Mouse (Mus musculus) kidney, postnatal 25 days (tissue): Measurements from ENCODE around the gene Lenep.

ENCODE experiments used
- DNase-seq, 2 experiments: peaks; one replicate each; pipeline ENCODE4 v3.0.0; 2021; ENCODE audit warnings: mixed read lengths in 2 of 2

Lenep gene

GRCm38 (mm10) chr3:89419571-89419970 is 17.0 kb upstream of the Lenep start:
- DNase-seq, result peak; percentile 73 to 78

DNA sequence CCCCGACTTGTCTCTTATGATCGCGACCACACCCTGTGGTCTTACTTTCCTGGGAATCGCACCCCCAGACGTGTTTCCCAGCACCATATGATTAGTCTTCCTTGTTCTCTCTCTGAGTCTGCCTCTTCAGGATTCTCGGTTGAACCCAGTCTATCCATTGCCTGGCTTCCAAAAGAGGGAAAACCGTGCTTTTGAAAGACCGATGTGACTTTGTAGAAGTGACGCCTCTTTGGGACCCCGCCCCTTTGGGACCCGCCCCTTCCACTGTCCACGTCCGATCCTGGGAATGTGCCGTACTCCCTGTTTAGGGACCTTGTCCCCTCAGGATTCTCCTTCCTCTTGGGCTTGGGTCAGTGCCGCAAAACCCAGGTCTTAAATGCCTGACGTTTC is 16.3 kb upstream of the Lenep start:
- peak; percentile 90 to 92 for DNase-seq

- peak; percentile 95 to 99 for DNase-seq
These were observed 15.7 kb upstream of the Lenep start, which contains the start of the genes Cks1b and Shc1 for GRCm38 (mm10) chr3:89418170-89418860. Gene Cks1b, minus strand, starts transcription at chr3:89418383. Gene Shc1, plus strand, starts transcription at chr3:89418443.

DNA sequence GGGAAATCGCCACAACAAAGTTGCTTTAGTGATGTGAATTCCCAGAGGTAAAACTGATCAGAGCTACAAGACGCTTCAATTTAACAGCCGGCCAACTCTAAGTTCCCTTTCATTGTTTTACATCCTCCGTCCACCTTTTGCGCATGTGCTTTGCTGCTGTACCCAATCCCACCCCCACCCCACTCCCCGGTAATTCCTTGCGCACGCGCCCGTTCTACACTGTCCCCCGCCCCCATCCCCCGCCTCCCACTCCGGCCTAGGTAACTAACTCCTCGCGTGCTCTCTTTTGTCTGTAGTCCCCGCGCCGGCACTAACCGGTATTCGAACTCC is 15.2 kb upstream of the Lenep start:
- no peak for DNase-seq

- no peak for DNase-seq
These were observed 14.5 kb upstream of the Lenep start for GRCm38 (mm10) chr3:89417131-89417530.

DNA sequence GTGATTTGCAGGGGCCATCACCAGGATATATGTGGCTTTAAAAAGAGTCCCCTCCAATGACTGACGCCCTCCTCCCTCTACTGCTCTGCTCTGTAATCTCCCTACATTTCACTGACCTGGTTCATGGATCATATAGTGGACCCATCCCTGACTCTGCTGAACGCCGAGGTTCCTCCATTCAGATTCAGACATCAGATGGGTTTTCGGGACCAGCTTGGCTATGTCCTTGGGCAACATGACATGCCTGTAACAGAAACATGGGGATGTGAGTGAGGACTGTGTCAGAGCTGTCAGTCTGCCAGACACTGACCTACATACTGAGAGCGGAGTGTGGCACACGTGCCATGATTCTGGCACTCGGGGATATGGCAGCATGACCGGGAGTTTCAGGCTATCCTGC is 13.6 kb upstream of the Lenep start:
- DNase-seq, result no peak

GRCm38 (mm10) chr3:89411490-89412393 is 9.1 kb upstream of the Lenep start, which contains the start of gene Flad1:
Gene Flad1, minus strand, starts transcription at chr3:89411870.
- peak; percentile 98 to 99 for DNase-seq

DNA sequence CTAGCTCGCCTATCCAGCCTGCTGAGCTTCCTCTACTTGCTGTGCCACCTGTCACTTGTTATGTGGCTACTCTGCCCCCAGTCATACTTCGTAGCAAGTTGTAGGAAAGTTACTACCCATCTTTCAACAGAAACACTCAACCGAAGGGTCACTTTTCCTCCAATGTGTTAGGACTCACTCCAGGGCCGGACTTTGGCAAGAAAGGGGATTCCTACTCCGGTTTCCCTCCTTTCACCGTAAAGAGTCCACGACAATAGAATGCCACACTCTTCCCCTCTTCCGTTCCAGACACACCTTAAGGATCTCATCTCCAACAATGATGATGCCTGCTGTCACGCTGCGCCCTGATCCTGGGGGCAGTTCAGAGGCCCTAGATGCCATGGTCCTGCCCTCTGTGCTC is 8.3 kb upstream of the Lenep start:
- DNase-seq, result no peak

DNA sequence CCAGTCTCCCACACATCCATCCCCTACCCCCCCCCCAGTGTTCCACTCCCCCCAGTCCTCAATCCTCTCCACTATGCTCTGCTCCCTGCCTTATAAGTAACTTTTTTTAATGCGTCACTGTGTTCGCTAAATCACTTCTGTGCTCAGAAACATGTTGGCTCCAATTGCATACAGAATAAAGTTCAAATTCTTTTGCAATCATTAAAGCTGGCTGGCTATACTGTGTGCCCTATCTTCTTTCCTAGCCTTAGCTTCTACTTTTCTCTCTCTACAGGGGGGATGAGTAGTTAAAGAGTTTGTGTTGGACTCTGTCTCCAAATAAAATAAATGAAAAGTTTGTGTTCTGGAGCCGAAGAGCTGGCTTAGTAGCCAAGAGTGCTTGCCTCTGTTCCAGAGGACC is 7.1 kb upstream of the Lenep start:
- no peak for DNase-seq

- no peak for DNase-seq
These were observed 5.9 kb upstream of the Lenep start for GRCm38 (mm10) chr3:89408448-89408847.

DNA sequence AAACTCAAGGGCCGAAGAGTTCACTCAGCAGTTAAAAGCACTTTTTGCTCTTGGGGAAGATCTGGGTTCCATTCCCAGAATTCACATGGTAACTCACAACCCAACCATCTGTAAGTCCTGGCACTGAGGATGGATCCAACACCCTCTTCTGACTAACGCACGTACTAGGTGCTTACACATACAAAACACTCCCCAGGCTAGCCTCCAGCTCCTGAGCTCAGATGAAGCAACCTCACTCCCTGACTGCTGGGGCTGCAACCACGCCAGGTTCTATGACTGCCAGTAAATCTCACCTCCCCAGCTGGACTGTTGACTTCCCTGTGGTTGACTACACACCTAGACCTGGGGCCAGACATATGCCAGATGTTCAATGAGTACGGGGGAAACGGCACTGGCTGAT is 4.3 kb upstream of the Lenep start:
- no peak for DNase-seq

- no peak for DNase-seq
These were observed 1.3 kb downstream of the Lenep start for GRCm38 (mm10) chr3:89401329-89401728.

- DNase-seq, result no peak
These were observed 6.0 kb downstream of the Lenep start for GRCm38 (mm10) chr3:89396654-89397005.

GRCm38 (mm10) chr3:89395806-89396653 is 6.6 kb downstream of the Lenep start:
- DNase-seq, result peak; percentile 81 to 83

GRCm38 (mm10) chr3:89395419-89395805 is 7.2 kb downstream of the Lenep start:
- peak in 1 of 2 experiments; percentile 47 for DNase-seq

DNA sequence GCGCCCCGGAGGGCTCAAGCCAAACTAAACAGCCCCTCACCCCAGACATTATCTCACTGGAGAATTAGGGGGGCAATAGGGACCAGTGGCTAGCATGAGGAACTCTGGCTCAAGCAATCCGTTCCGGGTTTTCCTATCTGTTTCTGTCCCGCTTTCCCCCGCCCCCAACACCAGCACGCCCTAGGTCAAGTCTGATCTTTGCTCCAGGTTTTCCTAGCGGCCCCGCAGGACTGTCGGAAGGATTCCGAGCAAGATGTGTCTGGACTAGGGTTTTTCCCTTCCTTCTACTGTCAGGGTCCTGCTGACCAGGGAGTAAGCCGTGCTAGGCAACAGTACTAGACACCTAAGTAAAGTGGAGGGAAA is 7.7 kb downstream of the Lenep start:
- DNase-seq, result peak; percentile 93 to 96

- peak; percentile 90 to 97 for DNase-seq
These were observed 8.3 kb downstream of the Lenep start, which contains the start of gene Zbtb7b for GRCm38 (mm10) chr3:89394006-89394893. Gene Zbtb7b, minus strand, starts transcription at chr3:89394776.

DNA sequence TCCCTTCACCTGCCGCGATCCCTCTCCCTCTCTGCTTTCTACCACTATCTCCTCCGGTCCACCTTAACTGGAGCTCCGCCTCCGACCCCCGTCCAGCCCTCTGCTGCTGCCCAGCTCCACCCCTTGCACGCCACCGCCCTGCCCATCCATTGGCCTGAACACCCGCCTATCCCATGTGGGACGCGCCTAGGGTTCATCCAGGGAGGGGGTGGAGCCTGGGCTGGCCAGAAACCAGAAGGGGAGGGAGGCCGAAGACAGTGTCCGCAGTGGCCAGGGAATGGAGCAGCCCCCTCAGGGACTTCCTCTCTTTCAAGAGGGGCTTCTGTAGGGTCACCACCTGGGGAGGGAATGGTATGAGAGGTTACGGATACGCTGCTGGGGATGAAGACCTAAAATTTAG is 9.0 kb downstream of the Lenep start:
- peak; percentile 99 to 100 for DNase-seq

GRCm38 (mm10) chr3:89392871-89393311 is 9.7 kb downstream of the Lenep start:
- DNase-seq, result peak; percentile 61 to 88

DNA sequence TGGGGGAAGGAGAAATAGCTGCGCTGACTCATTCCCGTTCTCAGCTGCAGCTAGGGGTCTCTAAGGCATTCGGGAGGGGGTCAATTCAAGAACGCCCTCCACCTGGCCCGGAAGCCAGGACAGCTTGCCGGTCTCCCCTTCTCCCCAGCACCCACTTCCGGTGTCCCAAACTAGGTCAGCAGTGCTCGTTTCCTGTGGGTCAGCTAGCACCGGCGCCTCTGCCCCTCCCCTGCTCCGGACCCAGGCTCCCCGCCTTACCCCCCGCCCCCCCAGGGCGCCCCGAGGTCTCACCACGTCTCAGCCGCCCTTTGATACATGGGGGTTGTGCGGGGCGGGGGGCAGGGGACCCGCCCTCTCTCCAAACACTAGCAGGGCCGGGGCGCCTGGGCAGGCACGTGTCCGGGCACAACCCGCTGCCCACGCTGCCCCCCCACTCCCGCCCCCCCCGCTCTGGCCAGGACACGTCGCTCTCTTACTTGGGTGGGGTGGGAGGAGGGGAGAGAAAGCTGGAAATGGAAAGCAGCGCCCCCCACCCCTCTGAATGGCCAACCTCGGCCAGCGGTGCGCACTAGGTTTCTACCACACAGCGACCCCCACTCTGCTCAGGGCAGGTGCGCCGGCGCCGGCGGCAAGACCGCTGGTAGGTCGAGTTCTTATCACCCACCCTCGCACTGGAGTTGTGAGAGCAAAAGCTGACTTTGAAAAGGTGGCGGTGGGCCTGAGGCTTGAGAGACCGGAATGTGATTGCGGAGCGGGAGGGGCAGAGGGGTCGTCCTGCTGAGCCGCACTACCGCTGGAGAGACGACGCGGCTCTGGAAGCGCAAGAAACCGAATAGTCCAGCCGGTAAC is 10.7 kb downstream of the Lenep start:
- DNase-seq, result peak; percentile 71 to 90
